Mouse (Mus musculus) cerebellum, adult 11 months (tissue): ENCODE measurements around the gene Cdkl3.

Experiments
- DNase-seq: peaks from one replicate; pipeline ENCODE4 v3.0.0; 2022

Gene Cdkl3

GRCm38 (mm10) chr11:52018217-52018616, 14.2 kb downstream of the Cdkl3 start:
- DNase-seq = no peak

DNA sequence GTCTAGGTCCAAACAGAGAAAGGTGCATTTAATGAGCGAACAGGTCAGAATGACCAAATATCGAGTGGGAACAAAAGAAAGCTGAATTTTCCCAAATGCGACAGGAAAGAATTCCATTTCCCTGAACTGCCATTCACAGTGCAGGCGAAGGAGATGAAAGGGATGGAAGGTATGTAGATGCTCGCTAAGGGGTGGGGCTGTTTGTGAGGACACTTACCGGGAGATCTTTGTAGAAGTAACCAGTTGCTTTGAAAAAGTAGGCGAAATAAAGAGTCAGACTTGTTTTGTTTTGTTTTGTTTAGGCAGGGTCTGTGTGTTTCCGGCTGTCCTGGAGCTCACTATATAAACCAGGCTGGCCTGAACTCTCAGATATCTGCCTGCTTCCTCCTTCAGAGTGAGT, 28.3 kb downstream of the Cdkl3 start:
- no peak for DNase-seq

- no peak for DNase-seq
These were observed 29.9 kb downstream of the Cdkl3 start for GRCm38 (mm10) chr11:52033953-52034352.

DNA sequence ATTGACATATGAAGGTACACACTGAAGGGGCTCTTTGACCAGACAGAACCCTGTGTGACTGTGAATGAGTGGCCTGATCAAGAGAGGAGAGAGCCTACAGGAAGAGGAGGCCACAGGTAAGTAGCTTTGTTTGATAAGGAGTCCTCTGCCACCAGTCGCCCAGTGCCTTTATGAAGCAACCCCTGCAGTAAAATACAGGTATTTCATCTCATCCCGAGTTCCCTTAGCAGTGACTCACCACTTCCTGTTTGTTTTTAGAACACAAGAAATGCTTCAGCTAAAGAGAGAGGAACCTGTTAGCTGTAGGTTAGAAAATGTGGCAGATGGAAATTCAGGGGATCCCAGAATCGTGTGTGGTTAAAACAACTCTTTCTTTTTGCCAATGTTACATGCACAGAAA, 31.9 kb downstream of the Cdkl3 start:
- no peak for DNase-seq

GRCm38 (mm10) chr11:52037659-52038058, 33.6 kb downstream of the Cdkl3 start:
- DNase-seq = no peak

DNA sequence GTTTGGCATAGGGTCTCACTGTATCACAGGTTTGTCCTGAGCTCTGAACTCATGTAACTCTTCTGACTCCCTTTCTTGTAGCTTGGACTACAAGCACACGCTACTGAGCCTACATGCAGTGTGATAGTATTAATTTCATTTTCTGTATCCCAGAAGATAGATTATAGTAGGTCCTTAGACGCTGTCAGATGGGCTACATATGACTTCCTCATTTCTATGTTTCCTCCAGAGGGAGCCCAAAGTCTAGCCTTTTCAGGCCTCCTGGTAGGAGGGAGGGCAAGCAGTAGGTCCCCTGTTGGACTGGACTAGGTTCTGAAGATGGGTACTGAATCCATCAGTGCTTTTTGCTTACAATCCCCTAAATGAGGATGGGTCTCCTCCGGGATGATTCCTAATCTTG, 39.2 kb downstream of the Cdkl3 start:
- DNase-seq = no peak

- DNase-seq = no peak
These were observed 40.1 kb downstream of the Cdkl3 start for GRCm38 (mm10) chr11:52044156-52044555.

DNA sequence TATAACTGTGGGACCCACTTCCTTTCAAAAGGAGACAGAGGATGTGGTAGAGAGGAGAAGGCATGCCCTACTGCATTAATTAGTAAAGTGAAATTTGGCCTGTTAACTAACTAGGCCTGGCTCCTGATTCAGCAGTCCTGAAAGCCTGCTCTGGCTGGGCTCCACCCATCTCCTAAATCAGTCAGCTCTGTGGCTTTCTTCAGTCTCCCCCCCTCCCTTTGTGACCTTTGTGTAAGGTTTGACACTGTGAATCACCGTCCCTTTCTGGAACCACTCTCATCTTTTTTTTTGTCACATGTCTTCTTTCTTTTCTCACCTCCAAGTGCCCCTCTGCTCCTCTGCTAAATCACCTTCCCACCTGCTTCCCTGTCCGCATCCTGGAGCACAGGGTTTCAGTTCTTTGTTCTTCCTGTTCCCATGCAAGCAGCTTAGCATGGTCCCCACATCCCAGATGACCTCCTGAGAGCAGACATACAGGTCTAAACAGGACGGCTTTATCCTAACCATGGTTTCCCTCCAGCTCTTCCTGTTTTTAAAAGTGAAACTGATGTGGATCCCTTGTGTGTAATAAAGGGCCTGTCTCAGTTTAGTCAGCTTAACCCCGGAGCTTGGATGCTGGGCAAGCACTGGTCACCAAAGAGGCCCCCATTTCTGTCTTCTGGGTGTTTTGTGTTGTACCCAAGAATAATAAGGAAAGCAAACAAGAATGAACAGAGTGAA, 42.6 kb downstream of the Cdkl3 start:
- no peak for DNase-seq

DNA sequence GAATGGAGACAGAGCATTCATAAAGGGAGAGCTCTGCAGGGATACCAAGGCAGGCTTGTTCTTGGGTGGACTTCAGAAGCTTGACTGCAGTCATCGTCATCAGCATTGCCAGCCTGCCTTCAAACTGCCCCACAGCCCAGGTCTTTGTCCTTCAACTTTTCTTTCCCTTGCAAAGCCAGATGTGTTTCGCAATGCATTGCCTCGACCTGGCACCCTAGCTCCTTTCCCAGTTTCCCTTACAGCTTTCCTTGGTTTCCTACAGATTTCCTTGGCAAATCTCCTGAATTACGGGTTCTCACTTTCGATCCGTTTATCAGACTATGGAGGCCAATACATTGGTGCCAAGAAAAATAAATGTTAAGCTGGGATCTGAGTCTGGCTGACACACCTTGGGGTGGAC, 49.4 kb downstream of the Cdkl3 start:
- no peak for DNase-seq

DNA sequence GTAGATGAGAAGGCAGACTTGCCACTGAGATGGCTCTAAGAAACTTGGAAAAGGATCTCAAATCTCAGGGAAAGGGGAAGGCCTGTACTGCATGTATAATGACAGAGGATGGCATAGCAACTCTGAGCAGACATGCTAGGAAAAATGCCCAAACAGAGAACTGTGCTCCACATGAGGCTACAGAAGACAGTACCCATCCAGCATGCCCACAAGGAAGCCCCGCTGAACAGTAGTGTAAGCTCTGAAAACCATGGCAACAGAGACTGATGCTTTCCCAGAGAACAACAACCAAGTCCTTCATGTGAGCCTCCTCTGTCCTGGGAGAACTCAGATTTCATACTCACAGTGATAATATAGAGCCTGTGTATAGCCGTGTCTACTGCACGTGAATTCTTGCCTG, 50.7 kb downstream of the Cdkl3 start:
- no peak for DNase-seq

GRCm38 (mm10) chr11:52056198-52056597, 52.2 kb downstream of the Cdkl3 start:
- DNase-seq = no peak

- DNase-seq = no peak
These were observed 55.0 kb downstream of the Cdkl3 start for GRCm38 (mm10) chr11:52059001-52059400.

GRCm38 (mm10) chr11:52060315-52060714, 56.3 kb downstream of the Cdkl3 start:
- no peak for DNase-seq

GRCm38 (mm10) chr11:52062406-52062805, 58.4 kb downstream of the Cdkl3 start:
- no peak for DNase-seq

- no peak for DNase-seq
These were observed 60.4 kb downstream of the Cdkl3 start for GRCm38 (mm10) chr11:52064398-52064797.

GRCm38 (mm10) chr11:52065841-52066240, 61.8 kb downstream of the Cdkl3 start:
- DNase-seq = no peak

DNA sequence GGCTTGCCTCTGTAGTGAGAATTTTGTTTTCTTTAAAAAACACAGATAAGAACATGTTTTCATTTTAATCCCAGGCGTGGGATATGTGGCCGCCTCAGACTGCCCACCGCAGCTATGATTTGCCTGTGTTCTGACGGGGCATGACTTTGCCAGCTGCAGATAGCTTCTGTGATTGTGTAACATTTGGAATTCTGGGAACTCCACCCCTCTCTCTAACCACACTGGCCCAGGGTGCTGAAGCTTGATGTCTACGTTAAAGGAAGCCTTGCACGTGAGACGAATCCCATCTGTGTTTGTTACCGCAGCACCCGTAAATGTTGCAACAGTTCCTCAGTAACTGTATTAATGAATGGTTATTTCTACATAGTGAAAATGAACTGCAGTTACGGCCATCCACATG, 67.7 kb downstream of the Cdkl3 start:
- no peak for DNase-seq

- DNase-seq = no peak
These were observed 69.6 kb downstream of the Cdkl3 start for GRCm38 (mm10) chr11:52073528-52074170.

GRCm38 (mm10) chr11:52074626-52075470, 70.8 kb downstream of the Cdkl3 start:
- DNase-seq = no peak

- DNase-seq = no peak
These were observed 72.0 kb downstream of the Cdkl3 start for GRCm38 (mm10) chr11:52075794-52076633.

DNA sequence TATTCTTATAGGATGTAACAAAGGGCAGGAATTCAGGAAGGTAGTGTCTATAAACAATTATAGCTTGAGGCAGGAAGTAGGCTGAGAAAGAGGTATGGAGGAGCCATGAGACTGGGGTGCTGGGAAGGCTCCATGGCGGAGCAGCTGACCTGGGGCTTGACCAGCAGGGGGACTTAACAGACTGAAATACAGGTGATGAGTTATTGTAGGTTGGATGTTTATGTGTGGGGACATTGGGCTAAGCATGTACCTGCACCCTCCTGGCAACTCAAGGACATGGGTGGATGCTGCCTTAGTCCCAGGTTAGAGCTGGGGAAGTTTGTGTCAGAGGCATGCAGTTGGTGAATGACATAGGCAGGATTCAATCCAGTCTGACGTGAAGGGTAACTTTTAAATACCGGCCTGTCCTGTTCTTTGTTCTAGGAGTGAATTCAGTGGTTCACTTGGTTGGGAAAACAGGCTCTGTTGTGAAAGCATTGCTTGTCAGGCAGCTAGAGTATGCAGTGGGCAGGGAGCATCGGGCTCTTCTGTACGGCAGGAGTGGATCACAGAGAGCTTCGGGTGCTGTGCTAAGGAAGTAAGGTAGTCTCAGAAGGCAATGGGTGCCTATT, 72.8 kb downstream of the Cdkl3 start:
- DNase-seq = no peak

- no peak for DNase-seq
These were observed 73.9 kb downstream of the Cdkl3 start for GRCm38 (mm10) chr11:52077939-52078338.
